Mouse (Mus musculus): ENCODE results near the gene Ly6g6d. TPM values are rescaled to one million over a fixed set of nuclear protein-coding genes. Genes with fewer than 3 reads are reported as not detected.

Gene Ly6g6d
- total RNA-seq, 2 experiments from 2014 or later = 1.2 to 2.6 TPM

- DNase-seq (ENCODE audit: low spot score in 2 of 2) = no peak
Measured at GRCm38 (mm10) chr17:35100196-35100765, 22.4 kb upstream of the Ly6g6d start.

DNA sequence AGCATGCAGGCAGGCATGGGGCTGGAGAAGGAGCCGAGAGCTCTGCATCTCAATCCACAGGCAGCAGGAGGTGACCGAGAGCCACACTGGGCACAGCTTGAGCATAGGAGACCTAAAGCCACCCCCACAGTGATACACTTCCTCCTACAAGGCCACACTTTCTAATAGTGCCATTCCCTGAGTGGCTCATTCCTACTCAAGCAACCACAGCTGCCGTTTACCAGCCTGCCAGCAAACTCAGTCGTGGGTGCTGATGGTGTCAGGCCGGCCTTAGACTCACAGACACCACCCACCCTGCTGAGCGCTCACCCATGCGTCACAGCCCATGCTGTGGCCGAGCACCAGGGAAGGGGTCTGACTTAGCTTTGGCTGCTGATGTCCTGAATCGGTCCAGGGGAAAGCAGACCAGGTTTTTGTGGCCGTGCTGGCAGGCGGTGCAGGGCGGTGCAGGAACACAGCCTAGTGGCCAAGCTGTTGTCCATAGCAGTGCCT, 19.3 kb upstream of the Ly6g6d start:
- no peak for DNase-seq (ENCODE audit: low spot score in 2 of 2)

- no peak for DNase-seq (ENCODE audit: low spot score in 2 of 2)
Measured at GRCm38 (mm10) chr17:35096597-35096996, 18.7 kb upstream of the Ly6g6d start.

GRCm38 (mm10) chr17:35094475-35095365, 16.9 kb upstream of the Ly6g6d start:
- DNase-seq (ENCODE audit: low spot score in 2 of 2) = no peak

GRCm38 (mm10) chr17:35092403-35093198, 14.7 kb upstream of the Ly6g6d start:
- DNase-seq (ENCODE audit: low spot score in 2 of 2) = no peak

GRCm38 (mm10) chr17:35090166-35090932, 12.5 kb upstream of the Ly6g6d start:
- DNase-seq (ENCODE audit: low spot score in 2 of 2) = peak in 1 of 2 experiments; percentile 27

DNA sequence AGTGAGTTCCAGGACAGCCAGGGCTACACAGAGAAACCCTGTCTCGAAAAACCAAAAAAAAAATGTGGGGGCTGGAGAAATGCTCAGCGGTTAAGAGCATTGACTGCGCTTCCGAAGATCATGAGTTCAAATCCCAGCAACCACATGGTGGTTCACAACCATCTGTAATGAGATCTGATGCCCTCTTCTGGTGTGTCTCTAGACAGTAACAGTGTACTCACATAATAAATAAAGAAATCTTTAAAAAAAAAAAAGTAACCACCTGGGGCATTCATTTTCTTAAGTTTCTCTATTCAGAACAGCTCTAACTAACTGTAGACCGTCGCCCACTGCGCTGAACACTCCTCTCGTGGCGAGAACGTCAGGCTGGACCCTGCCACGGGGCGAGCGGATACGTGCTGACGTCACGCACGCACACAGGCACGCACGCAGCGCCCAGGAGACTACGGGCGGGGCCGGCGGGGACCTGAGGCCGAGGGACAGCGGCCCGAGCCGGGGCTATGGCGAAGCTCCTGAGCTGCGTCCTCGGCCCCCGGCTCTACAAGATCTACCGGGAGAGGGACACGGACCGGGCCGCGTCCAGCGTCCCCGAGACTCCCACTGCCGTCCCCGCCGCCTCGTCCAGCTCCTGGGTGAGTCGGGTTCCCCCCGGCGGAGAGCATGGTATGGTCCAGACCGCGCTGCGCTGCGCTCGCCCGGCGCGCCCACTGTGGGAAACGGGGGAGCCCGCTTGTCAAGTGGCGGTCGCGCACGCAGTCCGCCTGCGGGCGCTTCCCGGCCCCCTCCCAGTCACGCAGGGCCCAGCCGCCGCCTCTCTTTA, 11.2 kb upstream of the Ly6g6d start, which contains the start of gene Abhd16a:
Abhd16a (plus strand) TSS at position 439 of the 820 bp plus-strand sequence.
- DNase-seq (ENCODE audit: low spot score in 2 of 2) = peak; percentile 96 to 97

GRCm38 (mm10) chr17:35088151-35088550, 10.3 kb upstream of the Ly6g6d start:
- no peak for DNase-seq (ENCODE audit: low spot score in 2 of 2)

GRCm38 (mm10) chr17:35085208-35085865, 7.5 kb upstream of the Ly6g6d start, which contains the start of gene Ly6g6f:
Gene Ly6g6f, minus strand, starts transcription at chr17:35085610.
- no peak for DNase-seq (ENCODE audit: low spot score in 2 of 2)

GRCm38 (mm10) chr17:35083929-35084497, 6.1 kb upstream of the Ly6g6d start:
- no peak for DNase-seq (ENCODE audit: low spot score in 2 of 2)

DNA sequence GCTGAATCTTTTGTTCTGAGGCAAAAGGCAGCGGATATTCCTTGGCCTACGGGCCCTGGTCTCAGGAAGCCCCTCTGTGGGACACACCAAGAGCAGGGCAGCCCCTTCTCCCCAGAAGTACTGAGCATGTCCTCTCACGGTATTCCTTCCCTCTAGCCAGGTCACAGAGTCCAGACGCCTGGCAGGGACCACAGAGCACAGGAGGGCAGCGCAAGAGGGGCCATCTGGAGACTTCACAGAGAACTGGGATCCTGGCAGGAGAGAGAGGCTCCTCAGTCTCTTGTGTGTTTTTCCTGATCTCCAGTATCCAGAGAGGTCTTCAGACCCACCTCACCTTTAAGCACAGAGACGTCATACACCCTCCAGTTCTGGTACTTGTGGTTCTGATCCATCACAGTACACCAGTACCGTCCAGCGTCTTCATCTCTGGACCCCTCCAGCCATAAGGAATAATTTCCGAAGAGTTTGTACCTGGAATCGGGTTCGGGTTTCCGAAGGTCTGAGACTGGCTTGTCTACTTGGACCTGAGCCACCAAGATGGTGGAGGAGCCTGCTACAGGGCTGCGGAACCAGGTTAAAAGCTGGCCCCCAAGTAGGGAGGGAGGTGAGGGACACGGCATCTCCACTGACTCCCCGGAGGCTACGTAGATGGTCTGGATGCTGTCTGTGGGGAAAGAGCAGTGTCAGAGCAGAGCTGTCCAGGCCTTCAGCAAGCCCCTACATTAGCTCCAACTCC, 5.1 kb upstream of the Ly6g6d start:
- DNase-seq (ENCODE audit: low spot score in 2 of 2) = no peak

DNA sequence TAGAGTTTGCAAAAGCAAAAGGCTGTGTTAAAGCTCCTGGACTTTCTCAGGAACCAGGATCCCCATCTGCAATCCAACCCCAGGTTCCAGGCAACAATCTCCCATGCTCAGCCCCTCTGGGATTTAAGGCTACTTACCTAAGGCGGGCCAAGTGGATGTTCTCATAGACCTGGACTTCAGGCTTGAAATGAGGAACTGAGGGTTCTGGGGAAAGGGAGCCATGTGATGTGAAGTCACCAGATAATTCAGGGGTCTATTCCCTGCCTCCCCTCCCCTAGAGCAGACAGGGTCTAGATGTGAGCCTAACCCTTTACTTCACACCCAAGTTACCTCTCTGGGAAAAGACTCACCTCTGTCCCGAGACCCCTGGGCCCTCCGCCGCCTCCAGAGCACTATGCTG, 2.8 kb upstream of the Ly6g6d start:
- no peak for DNase-seq (ENCODE audit: low spot score in 2 of 2)

DNA sequence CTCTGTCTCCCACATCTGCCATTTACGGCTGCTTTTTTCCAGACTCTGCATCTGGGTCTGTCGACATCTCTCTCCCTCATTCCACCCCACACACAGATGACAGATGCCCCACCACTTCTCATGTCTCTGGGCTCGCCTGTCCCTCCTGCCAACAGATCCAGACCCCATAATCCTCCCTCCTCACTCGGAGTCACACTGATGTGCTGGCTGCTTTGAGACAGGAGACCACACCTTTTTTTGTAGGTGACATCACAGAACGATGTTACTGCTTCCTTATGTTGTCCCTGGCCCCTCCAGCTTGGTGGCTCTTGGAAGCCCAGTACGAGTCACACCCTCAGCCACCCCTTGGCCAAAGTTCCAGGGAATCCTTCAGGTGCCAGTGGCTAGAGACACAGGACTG, 2.4 kb upstream of the Ly6g6d start:
- no peak for DNase-seq (ENCODE audit: low spot score in 2 of 2)

- no peak for DNase-seq (ENCODE audit: low spot score in 2 of 2)
Measured at GRCm38 (mm10) chr17:35079778-35080177, 1.9 kb upstream of the Ly6g6d start.

- DNase-seq (ENCODE audit: low spot score in 2 of 2) = no peak
Measured at GRCm38 (mm10) chr17:35077285-35077684, 580 bp downstream of the Ly6g6d start.

DNA sequence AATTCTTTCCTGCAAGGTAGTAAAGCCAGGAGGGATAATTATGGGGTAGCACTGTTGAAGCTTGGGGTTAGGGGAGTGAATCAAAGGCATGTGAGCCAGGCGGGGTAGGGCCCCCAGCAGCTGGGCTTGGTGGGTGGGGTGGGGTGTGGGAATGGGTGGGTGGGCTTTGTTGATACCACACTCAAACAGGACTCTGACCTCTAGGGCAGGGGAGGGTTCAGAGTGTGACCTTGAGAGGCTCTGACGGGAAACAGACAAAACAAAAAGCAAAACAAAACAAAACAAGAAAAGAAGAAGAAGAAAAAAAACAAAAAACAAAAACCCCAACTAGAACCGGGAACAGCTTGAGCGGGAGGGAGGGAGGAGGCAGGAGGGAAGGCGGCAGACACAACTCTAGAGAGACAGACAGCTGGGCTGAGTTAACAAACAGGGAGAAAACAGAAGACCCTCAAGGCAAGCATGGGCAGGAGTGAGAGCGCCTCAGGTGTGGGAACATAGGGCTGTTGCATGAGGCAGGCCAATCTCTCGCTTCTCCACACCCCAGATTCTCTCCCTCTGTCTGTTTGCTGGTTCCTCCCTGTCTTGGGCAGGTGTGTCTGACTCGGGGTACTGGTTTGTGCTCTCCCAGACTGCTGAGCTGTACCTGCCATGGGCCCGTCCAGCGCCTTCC, 1.2 kb downstream of the Ly6g6d start, which contains the start of gene Ly6g6e:
Ly6g6e (plus strand) TSS at position 396 of the 670 bp plus-strand sequence.
- no peak for DNase-seq (ENCODE audit: low spot score in 2 of 2)

DNA sequence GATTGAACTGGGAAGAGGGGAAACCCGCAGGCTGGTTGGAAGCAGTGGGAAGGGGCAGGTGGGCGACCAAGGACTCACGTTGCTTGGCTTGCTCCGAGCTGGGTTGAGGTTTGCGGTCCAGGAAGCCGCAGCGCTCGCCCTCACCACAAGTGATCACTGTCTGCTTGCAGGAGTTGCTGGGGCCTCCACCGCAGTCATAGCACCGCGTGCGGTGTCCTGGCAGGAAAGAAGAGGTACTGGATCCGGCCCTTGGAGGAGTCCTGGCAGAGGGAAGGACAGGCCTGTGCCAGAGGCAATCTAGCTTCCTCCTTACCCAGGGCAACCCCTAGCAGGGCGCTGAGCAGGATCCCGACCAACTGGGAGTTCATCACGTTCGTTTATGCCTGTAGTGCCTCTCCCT, 3.8 kb downstream of the Ly6g6d start:
- DNase-seq (ENCODE audit: low spot score in 2 of 2) = no peak

DNA sequence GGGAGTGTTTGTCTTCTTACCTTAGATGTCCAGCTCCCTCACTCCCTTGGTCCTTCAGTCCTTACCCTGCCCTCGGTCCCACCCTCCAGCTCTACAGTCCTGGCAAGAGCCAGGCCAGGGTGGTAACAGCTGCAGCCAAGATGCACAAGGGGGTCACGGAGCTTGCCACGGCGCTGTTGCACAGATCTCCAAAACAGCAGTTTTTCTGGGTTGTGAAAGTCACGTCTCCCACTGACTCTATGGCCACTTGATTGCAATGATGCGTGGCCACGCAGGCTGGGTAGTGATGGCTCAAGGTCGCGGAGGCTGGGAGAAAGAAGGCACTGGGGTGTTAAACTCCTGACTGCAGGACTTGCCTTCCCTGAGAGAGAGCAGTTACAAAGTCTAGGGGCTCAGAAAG, 6.4 kb downstream of the Ly6g6d start:
- DNase-seq (ENCODE audit: low spot score in 2 of 2) = no peak

Data from layer of hippocampus, postnatal 14 days (tissue).